Comparison of ENCODE assay signal across 14 mouse cellular contexts in the genomic region with DNA sequence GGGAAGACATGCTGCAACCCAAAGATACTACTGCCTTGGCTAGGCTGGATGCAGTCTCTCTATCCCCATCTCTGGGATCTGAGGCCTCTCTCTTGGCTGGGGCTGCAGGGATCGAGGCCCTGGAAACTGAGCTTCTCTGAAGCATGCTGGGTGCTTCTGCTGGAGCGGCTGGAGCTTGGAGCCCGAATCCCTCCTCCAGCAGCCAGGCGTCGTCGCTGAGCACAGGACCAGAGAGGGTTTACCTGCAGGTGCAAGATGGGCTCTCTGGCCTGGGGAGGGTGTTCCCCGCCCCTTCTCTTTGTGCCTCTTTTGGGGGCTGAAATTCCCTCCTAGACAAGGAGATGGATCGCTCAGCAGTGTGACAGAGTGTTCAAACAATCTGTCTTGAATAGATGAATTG. TPM values are rescaled to one million over a fixed set of nuclear protein-coding genes. Genes with fewer than 3 reads are reported as not detected.
DNase-seq lines count a peak whose midpoint lies in the region; ATAC-seq lines count a peak whose summit lies in the region.
"Had no signal": no experiment of that assay in that cellular context is flagged by ENCODE, and none has a peak within 500 bp of the region (broad histone marks: within the 10 kb centered on the region; RNA-seq: fewer than 3 reads in every experiment).

No protein-coding gene starts in this region.

- H3K27me3 ChIP-seq in forebrain, embryonic 13.5 days = peaks cover 100% of the 10 kb centered on the region
- peaks cover 12% of the 10 kb centered on the region for H3K27me3 ChIP-seq in hindbrain, embryonic 16.5 days (replicated peaks; ENCODE audit: control insufficient read depth, insufficient read depth, low read length)
- H3K27me3 ChIP-seq in neural tube, embryonic 15.5 days (replicated peaks) = peaks cover 70% of the 10 kb centered on the region
- H3K27me3 ChIP-seq in heart, embryonic 10.5 days (ENCODE audit: insufficient read depth, poor library complexity, severe bottlenecking) = peaks cover 100% of the 10 kb centered on the region

- H3K4me3 ChIP-seq in forebrain, embryonic 13.5 days = peak overlapping the region; percentile 57
- peak overlapping the region; percentile 70 for H3K4me3 ChIP-seq in hindbrain, embryonic 16.5 days (ENCODE audit: low read length)
- peak overlapping the region; percentile 48 for H3K4me3 ChIP-seq in neural tube, embryonic 15.5 days (replicated peaks)
- no peak overlapping the region for H3K4me3 ChIP-seq in heart, embryonic 10.5 days
- H3K4me3 ChIP-seq: heart, embryonic 12.5 days; limb, embryonic 13.5 days had no signal

- H3K27ac ChIP-seq in forebrain, embryonic 13.5 days = peak overlapping the region; percentile 89
- H3K27ac ChIP-seq in hindbrain, embryonic 16.5 days (ENCODE audit: low read depth, low read length) = peak overlapping the region; percentile 55
- peak overlapping the region; percentile 87 for H3K27ac ChIP-seq in neural tube, embryonic 15.5 days (replicated peaks)
- H3K27ac ChIP-seq in heart, embryonic 10.5 days = no peak overlapping the region
- H3K27ac ChIP-seq: limb, embryonic 13.5 days had no signal

- H3K4me1 ChIP-seq in forebrain, embryonic 13.5 days = peaks cover 98% of the 10 kb centered on the region
- peaks cover 48% of the 10 kb centered on the region for H3K4me1 ChIP-seq in hindbrain, embryonic 16.5 days (ENCODE audit: control insufficient read depth, insufficient read depth, low read depth, low read length)
- peaks cover 96% of the 10 kb centered on the region for H3K4me1 ChIP-seq in neural tube, embryonic 15.5 days
- H3K4me1 ChIP-seq in heart, embryonic 10.5 days = peaks cover 30% of the 10 kb centered on the region

- peak overlapping the region; percentile 72 for H3K4me2 ChIP-seq in forebrain, embryonic 13.5 days
- H3K4me2 ChIP-seq in hindbrain, embryonic 16.5 days (ENCODE audit: low read length) = peak overlapping the region; percentile 81
- peak overlapping the region; percentile 76 for H3K4me2 ChIP-seq in neural tube, embryonic 15.5 days
- H3K4me2 ChIP-seq: heart, embryonic 12.5 days; limb, embryonic 13.5 days had no signal

- no peak for ATAC-seq in forebrain, embryonic 13.5 days
- 0 out of 2 replicates have a peak, but pooled peaks have one; percentile 2 for ATAC-seq in hindbrain, embryonic 16.5 days
- no peak for ATAC-seq in neural tube, embryonic 15.5 days (ENCODE audit: low FRiP score)
- ATAC-seq: liver, postnatal 0 days had no signal

- DNase-seq in embryo, embryonic 10 days (ENCODE audit: low spot score) = peak; percentile 35
- DNase-seq in embryo, embryonic 9.5 days (ENCODE audit: extremely low spot score) = no peak
- no peak for DNase-seq in urinary bladder, postnatal 25 days (ENCODE audit: low spot score)
- DNase-seq in heart, embryonic 10.5 days (ENCODE audit: low spot score) = no peak
- DNase-seq in layer of hippocampus, adult 9-10 months (ENCODE audit: low spot score) = no peak
- DNase-seq: gastrocnemius, postnatal 14 days; liver, postnatal 0 days; right cerebral cortex, postnatal 25 days; thymus, postnatal 4 days had no signal

- 4% methylated on average over 8 of the region's 8 CpGs for WGBS in forebrain, embryonic 13.5 days
- 5% methylated on average over 8 of the region's 8 CpGs for WGBS in hindbrain, embryonic 16.5 days
- WGBS in neural tube, embryonic 15.5 days = 7% methylated on average over 8 of the region's 8 CpGs
- 15% methylated on average over 8 of the region's 8 CpGs for WGBS in heart, embryonic 10.5 days

- no peaks in the 10 kb centered on the region for H3K9me3 ChIP-seq in forebrain, embryonic 13.5 days (replicated peaks)
- H3K9me3 ChIP-seq in hindbrain, embryonic 16.5 days (ENCODE audit: control insufficient read depth, low read length) = no peaks in the 10 kb centered on the region
- no peaks in the 10 kb centered on the region for H3K9me3 ChIP-seq in neural tube, embryonic 15.5 days (replicated peaks)
- H3K9me3 ChIP-seq in heart, embryonic 10.5 days = no peaks in the 10 kb centered on the region
- H3K9me3 ChIP-seq: heart, embryonic 12.5 days; limb, embryonic 13.5 days had no signal

- no peaks in the 10 kb centered on the region for H3K36me3 ChIP-seq in forebrain, embryonic 13.5 days (ENCODE audit: poor library complexity, severe bottlenecking)
- no peaks in the 10 kb centered on the region for H3K36me3 ChIP-seq in hindbrain, embryonic 16.5 days (ENCODE audit: control insufficient read depth, insufficient read depth, low read length)
- H3K36me3 ChIP-seq in neural tube, embryonic 15.5 days = no peaks in the 10 kb centered on the region
- H3K36me3 ChIP-seq in heart, embryonic 10.5 days = no peaks in the 10 kb centered on the region
- H3K36me3 ChIP-seq: heart, embryonic 12.5 days; limb, embryonic 13.5 days had no signal

- peak overlapping the region; percentile 83 for H3K9ac ChIP-seq in forebrain, embryonic 13.5 days
- peak overlapping the region; percentile 60 for H3K9ac ChIP-seq in hindbrain, embryonic 16.5 days (ENCODE audit: low read depth, low read length)
- H3K9ac ChIP-seq in neural tube, embryonic 15.5 days (replicated peaks) = peak overlapping the region; percentile 37
- H3K9ac ChIP-seq: heart, embryonic 12.5 days; limb, embryonic 13.5 days; liver, postnatal 0 days had no signal

RNA-seq across cellular contexts. Expression of gene Grik3, which starts 2.6 kb away (rescaled TPM):
- 4.7 and 4.9 TPM in 2 replicates for polyA plus RNA-seq in forebrain, embryonic 13.5 days (2015; fragmentation: Nextera tagmentation; extraction: Ambion mirVana)
- polyA plus RNA-seq in hindbrain, embryonic 16.5 days (2015; fragmentation: Nextera tagmentation; extraction: Ambion mirVana) = 5.2 and 5.5 TPM in 2 replicates
- polyA plus RNA-seq in neural tube, embryonic 15.5 days (2015; fragmentation: Nextera tagmentation; extraction: Ambion mirVana) = 4.0 and 4.4 TPM in 2 replicates
- 0.12 and 0.15 TPM in 2 replicates for polyA plus RNA-seq in heart, embryonic 10.5 days (2016; fragmentation: Nextera tagmentation; extraction: Ambion mirVana)
